Mouse (Mus musculus) embryonic facial prominence, embryonic 15.5 days (tissue): ENCODE data around the gene Lrfn4. TPM values are rescaled to one million over a fixed set of nuclear protein-coding genes. Genes with fewer than 3 reads are reported as not detected.

Experiments
- ATAC-seq: fragments of 200-750 bp; cut with Nextera tagmentation; 2 replicates; pipeline ENCODE4 v1.8.0; 2017; ENCODE audit warnings: low read depth, moderate TSS enrichment; ENCODE audit not compliant: insufficient number of reproducible peaks, low FRiP score, low TSS enrichment
- H3K27ac ChIP-seq: fragments of 300-500 bp; sonication (generic); replicated peaks from 2 replicates; pipeline ENCODE4 v1.5.1; 2015; ENCODE audit warnings: mild to moderate bottlenecking, inconsistent platforms
- H3K27me3 ChIP-seq: fragments of 300-500 bp; sonication (generic); 2 replicates; pipeline ENCODE4 v1.6.1; 2015; ENCODE audit warnings: inconsistent platforms
- H3K36me3 ChIP-seq: fragments of 300-500 bp; sonication (generic); 2 replicates; pipeline ENCODE4 v1.6.1; 2015; ENCODE audit warnings: mild to moderate bottlenecking, inconsistent platforms
- H3K4me1 ChIP-seq: fragments of 300-500 bp; sonication (generic); 2 replicates; pipeline ENCODE4 v1.6.1; 2015; ENCODE audit warnings: inconsistent platforms
- H3K4me2 ChIP-seq: fragments of 300-500 bp; sonication (generic); replicated peaks from 2 replicates; pipeline ENCODE4 v1.6.1; 2015; ENCODE audit warnings: mild to moderate bottlenecking, inconsistent platforms
- H3K4me3 ChIP-seq: fragments of 300-500 bp; sonication (generic); replicated peaks from 2 replicates; pipeline ENCODE4 v1.5.1; 2015; ENCODE audit warnings: mild to moderate bottlenecking, inconsistent platforms
- H3K9ac ChIP-seq: fragments of 300-500 bp; sonication (generic); 2 replicates; pipeline ENCODE4 v1.6.1; 2015; ENCODE audit warnings: inconsistent platforms
- H3K9me3 ChIP-seq: fragments of 300-500 bp; sonication (generic); replicated peaks from 2 replicates; pipeline ENCODE4 v1.6.1; 2016; ENCODE audit warnings: inconsistent platforms
- WGBS: fragments of 180-500 bp; shearing (Covaris S2); methylation state at CpG from one replicate; pipeline ENCODE4 v1.1.7; 2015; 5-methylcytosine and 5-hydroxymethylcytosine counted together
- polyA plus RNA-seq: library from polyadenylated mRNA; unstranded; fragments of >200 nt; fragmentation: Nextera tagmentation; extraction: Ambion mirVana; gene quantifications from 2 replicates; pipeline ENCODE4 v1.2.1, GENCODE M21; 2015

The Lrfn4 gene
- polyA plus RNA-seq, 1 experiment from 2014 or later = 7.6 TPM

DNA sequence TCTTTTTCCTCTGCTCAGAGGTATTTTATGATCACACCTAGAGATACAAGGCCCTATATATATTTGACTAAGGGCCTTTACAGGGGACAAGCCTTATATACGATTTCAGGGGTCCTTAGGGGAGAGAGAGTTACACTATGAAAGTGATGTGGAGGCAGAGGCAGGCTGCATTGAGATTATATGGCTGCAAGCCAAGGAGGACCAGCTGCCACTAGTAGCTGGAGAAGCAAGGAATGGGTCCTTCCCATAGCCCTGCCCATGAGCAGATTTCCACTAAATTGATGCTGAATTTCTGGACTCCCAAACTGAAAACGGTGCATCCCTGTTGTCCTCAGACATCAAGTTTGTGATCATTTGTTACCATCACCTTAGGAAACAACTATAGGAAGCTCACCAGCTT, 31.6 kb downstream of the Lrfn4 start:
- WGBS = 58% methylated on average over 2 of the region's 2 CpGs

DNA sequence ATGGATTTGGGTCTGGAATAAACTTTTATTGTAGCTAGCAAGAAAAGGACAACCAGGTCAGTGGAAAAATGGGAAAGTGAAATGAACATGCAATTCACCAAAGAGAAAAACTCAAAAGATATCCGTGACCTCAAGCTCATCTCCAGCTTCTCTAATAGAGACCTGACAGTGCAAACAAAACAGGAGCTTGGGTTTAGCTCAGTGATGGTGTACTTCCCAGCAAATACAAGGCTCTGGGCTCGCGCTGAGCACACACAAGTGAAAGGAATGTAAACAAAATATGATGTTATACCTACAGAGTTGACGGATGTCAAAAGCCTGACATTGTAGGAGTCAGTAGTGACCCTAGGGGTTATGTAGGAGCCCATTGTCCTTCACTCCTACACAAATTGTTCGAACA, 36.2 kb downstream of the Lrfn4 start:
- ATAC-seq = no peak
- no peaks in the 10 kb centered on the region for H3K9me3 ChIP-seq
- H3K27me3 ChIP-seq = no peaks in the 10 kb centered on the region
- H3K36me3 ChIP-seq = no peaks in the 10 kb centered on the region
- no peak overlapping the region for H3K4me3 ChIP-seq
- no peak overlapping the region for H3K4me2 ChIP-seq
- WGBS = 74% methylated on average over 5 of the region's 5 CpGs
- H3K9ac ChIP-seq = no peak overlapping the region
- no peak overlapping the region for H3K27ac ChIP-seq
- H3K4me1 ChIP-seq = no peaks in the 10 kb centered on the region

More for the DNA sequence above, 31.6 kb downstream of the Lrfn4 start:
- H3K4me3 ChIP-seq = no peak overlapping the region
- H3K4me2 ChIP-seq = no peak overlapping the region
- no peaks in the 10 kb centered on the region for H3K27me3 ChIP-seq
- no peak overlapping the region for H3K9ac ChIP-seq
- no peak for ATAC-seq
- H3K27ac ChIP-seq = no peak overlapping the region
- H3K9me3 ChIP-seq = no peaks in the 10 kb centered on the region
- H3K36me3 ChIP-seq = no peaks in the 10 kb centered on the region
- H3K4me1 ChIP-seq = no peaks in the 10 kb centered on the region

DNA sequence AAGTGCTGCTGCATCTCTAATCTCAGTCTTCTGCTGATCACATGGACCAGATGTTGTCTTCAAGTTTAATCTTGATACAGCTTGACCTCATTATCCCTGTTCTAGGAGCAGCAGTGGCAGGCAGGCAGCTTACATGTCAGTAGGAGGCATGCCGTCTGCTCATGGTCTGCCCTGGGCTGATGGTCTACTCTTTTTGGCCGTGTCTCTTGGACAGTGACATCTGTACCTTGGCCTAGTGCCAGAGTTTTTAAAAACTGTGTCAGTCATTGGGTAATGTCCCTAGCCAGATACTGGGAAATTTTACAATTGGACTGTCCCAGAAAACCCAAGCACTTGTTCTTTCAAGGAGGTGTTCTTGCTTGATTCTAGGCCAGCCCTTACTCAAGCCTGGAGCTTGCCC, 36.7 kb downstream of the Lrfn4 start:
- no peaks in the 10 kb centered on the region for H3K36me3 ChIP-seq
- H3K27me3 ChIP-seq = no peaks in the 10 kb centered on the region
- no peak overlapping the region for H3K27ac ChIP-seq
- no peak overlapping the region for H3K4me2 ChIP-seq
- H3K9ac ChIP-seq = no peak overlapping the region
- H3K4me1 ChIP-seq = no peaks in the 10 kb centered on the region
- WGBS = 43% methylated on average over 2 of the region's 2 CpGs
- ATAC-seq = no peak
- H3K9me3 ChIP-seq = no peaks in the 10 kb centered on the region
- no peak overlapping the region for H3K4me3 ChIP-seq

DNA sequence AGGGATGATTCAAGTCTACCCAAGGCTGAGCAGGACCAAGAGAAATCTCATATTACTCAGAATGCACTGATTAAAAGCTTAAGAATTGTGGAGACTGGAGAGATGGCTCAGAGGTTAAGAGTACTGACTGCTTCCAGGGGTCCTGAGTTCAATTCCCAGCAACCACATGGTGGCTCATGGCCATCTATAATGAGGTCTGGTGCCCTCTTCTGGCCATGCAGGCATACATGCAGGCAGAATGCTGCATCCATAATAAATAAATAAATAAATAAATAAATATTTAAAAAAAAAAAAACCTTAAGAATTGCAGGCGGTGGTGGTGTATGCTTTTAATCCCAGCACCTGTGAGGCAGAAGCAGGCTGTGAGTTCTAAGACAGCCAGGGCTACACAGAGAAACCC, 42.2 kb downstream of the Lrfn4 start:
- no peak for ATAC-seq
- Histone ChIP-seq H3K36me3 (no peaks in the 10 kb centered on the region), H3K27me3 (no peaks in the 10 kb centered on the region), H3K4me1 (no peaks in the 10 kb centered on the region), H3K9me3 (no peaks in the 10 kb centered on the region), H3K4me3 (no peak overlapping the region), H3K4me2 (no peak overlapping the region), H3K9ac (no peak overlapping the region), H3K27ac (no peak overlapping the region)
- WGBS = 79% methylated on average over 1 of the region's 1 CpGs

DNA sequence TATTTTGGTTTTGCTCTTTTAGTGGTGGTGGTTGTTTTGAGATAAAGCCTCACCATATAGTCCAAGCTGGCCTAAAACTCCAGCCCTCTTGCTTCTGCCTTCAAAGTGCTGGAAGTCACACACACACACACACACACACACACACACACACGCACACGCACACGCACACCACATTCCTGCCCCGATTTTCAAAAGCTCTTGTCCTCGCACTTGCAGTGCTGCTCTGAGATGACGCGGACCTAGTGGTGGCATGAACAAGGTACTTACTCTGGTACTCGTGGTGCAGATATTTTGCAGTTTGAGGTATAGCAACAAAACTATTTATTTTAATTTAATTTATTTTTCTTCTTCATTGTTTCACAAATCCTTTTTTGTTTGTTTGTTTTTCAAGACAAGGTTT, 43.0 kb downstream of the Lrfn4 start:
- Histone ChIP-seq H3K9me3 (no peaks in the 10 kb centered on the region), H3K4me2 (no peak overlapping the region), H3K9ac (no peak overlapping the region), H3K27ac (no peak overlapping the region), H3K36me3 (no peaks in the 10 kb centered on the region), H3K4me1 (no peaks in the 10 kb centered on the region), H3K27me3 (no peaks in the 10 kb centered on the region), H3K4me3 (no peak overlapping the region)
- WGBS = 81% methylated on average over 8 of the region's 8 CpGs
- ATAC-seq = no peak

DNA sequence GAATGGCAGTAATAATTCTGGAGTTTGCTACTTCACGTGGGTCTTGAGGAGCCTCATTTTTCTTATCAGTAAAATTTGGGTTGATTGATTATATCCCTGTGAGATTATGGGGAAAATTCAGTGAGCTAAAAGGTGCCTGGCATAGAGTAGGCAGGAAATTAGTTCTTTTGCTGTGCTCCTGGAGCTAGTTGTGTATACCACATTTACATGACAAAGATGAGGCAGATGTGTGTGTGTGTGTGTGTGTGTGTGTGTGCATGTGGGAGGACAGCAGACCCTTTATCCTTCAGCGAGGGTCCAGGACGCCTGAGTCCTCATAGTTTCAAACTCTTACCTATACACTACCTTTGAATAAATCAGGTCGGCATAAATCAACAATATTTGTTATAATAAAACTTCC, 43.4 kb downstream of the Lrfn4 start:
- Histone ChIP-seq H3K9ac (no peak overlapping the region), H3K4me3 (no peak overlapping the region), H3K4me1 (no peaks in the 10 kb centered on the region), H3K36me3 (no peaks in the 10 kb centered on the region), H3K4me2 (no peak overlapping the region), H3K27me3 (no peaks in the 10 kb centered on the region), H3K9me3 (no peaks in the 10 kb centered on the region), H3K27ac (no peak overlapping the region)
- whole genome bisulfite sequencing = 79% methylated on average over 4 of the region's 4 CpGs
- ATAC-seq = no peak

DNA sequence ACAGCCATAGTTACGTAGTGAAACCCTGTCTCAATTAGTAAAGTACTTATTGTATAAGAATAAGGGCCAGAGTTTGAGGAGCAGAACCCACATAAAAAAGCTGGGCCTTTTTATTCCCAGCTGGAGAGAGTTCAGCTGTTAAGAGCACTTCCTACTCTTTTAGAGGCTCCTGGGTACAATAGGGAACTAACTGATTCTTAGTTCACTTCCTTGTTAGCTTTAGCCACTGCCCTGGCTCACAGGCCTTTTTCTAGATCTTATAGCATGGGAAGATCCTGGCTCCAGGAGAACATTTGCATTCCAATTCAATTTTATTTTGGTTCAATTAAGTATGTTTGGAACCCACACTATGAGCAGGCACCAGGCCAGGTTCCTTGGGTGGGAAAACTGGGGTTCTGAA, 43.8 kb downstream of the Lrfn4 start:
- no peaks in the 10 kb centered on the region for H3K27me3 ChIP-seq
- no peaks in the 10 kb centered on the region for H3K9me3 ChIP-seq
- no peak overlapping the region for H3K4me2 ChIP-seq
- H3K4me1 ChIP-seq = no peaks in the 10 kb centered on the region
- H3K4me3 ChIP-seq = no peak overlapping the region
- no peaks in the 10 kb centered on the region for H3K36me3 ChIP-seq
- no peak overlapping the region for H3K27ac ChIP-seq
- H3K9ac ChIP-seq = no peak overlapping the region
- ATAC-seq = no peak
- 83% methylated on average over 1 of the region's 1 CpGs for WGBS

DNA sequence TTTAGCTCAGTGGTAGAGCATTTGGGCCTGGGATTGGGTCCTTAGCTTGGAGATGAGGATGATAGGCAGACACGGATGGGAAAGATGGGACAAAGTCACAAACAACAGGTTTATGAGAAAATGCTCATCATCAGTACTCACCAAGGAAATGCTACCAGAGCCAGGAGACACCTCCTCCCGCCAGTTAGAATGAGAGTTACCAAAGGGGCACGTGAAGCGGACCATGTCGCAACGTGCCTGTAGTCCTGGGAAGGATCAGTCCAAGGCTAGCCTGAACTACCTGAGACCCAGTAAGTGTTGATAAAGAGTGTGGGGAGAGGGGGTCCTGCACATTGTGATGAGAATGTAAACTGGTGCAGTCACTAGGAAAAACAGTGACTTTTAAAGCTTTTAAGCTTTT, 44.7 kb downstream of the Lrfn4 start:
- 90% methylated on average over 6 of the region's 6 CpGs for WGBS
- Histone ChIP-seq H3K27me3 (no peaks in the 10 kb centered on the region), H3K4me2 (no peak overlapping the region), H3K4me3 (no peak overlapping the region), H3K9ac (no peak overlapping the region), H3K9me3 (no peaks in the 10 kb centered on the region), H3K4me1 (no peaks in the 10 kb centered on the region), H3K27ac (no peak overlapping the region), H3K36me3 (no peaks in the 10 kb centered on the region)
- no peak for ATAC-seq

DNA sequence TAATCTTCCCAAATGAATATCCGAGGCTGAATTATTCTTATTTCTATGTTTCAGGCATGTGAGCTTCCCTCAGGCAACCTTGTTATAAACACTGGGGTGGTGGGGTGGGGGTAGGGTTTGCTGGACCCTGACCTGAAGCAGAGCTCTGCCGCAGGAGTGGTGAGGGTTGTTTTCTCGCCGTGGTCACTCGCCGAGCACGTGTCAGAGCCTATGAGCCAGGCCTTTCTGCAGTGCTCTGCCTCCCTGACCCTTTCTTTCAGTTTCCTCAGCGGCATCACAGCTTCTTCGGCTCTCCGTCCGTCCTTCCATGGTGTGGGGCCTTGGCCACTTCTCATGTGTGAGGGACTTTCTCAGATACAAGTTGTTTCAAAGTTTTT, 45.2 kb downstream of the Lrfn4 start:
- Histone ChIP-seq H3K36me3 (no peaks in the 10 kb centered on the region), H3K9me3 (no peaks in the 10 kb centered on the region), H3K27me3 (no peaks in the 10 kb centered on the region), H3K4me1 (no peaks in the 10 kb centered on the region), H3K4me3 (no peak overlapping the region), H3K9ac (no peak overlapping the region), H3K4me2 (no peak overlapping the region), H3K27ac (no peak overlapping the region)
- ATAC-seq = no peak
- 82% methylated on average over 11 of the region's 11 CpGs for WGBS

DNA sequence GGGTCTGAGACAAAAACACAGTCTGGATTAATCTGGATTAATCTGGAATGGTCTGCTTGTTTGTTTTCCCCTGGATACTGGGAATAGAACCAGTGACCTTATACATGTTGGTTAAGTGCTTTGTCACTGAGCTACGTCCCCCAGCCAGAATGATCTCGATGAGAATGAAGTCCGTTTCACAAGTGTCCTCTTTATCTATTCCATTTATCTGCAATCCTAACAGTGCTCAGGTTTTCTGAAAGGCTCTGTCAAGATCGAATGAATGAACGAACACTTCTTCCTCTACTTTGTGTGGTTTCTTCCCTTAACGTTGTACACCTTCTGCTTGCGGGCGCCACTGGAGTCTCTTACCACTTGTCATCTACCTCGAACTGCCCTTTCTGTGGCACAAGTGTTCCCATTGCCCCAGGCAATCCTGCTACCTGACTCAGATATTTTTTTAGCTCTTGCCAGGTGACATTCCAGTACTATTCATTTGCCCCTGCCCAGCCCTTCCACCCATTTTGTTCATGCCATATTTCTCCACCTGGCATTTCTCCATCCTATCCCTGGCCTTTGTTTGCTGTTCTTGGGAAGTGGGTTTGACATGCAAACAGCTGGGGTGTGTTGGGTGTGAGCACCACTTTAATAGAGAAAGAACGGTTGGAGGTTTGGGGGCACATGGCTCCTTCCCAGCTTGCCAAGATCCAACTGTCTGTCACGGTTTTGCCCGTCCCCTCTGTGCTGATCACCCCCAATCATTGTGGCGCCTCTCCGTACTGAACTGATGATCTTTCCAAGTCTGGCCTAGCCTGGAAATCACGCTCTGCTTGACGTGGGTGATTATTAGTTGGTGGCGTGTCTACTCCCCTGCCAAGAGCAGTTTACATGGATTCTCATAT, 45.9 kb downstream of the Lrfn4 start:
- H3K27me3 ChIP-seq = no peaks in the 10 kb centered on the region
- no peak overlapping the region for H3K9ac ChIP-seq
- H3K27ac ChIP-seq = no peak overlapping the region
- H3K9me3 ChIP-seq = no peaks in the 10 kb centered on the region
- no peak overlapping the region for H3K4me2 ChIP-seq
- no peak for ATAC-seq
- H3K4me3 ChIP-seq = no peak overlapping the region
- 71% methylated on average over 17 of the region's 17 CpGs for WGBS
- no peaks in the 10 kb centered on the region for H3K4me1 ChIP-seq
- H3K36me3 ChIP-seq = no peaks in the 10 kb centered on the region

DNA sequence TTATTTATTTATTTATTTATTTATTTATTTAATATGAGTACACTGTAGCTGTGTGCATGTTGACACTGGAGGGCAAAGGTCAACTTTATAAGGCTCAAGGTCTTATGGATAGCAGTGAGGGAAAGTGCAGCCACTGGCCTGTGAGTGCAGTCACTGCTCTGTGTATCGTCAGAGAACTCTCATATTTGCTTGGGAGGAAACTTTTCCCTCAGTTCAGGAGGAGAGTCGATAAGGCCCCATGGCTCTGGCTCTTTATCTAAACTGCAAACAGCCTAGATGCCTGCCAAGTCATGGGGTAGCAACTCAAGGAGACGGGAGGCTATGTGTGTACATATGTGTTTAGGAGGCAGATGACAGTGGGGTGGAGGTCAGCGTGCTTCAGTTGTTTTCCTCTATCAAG, 46.6 kb downstream of the Lrfn4 start:
- Histone ChIP-seq H3K4me3 (no peak overlapping the region), H3K27me3 (no peaks in the 10 kb centered on the region), H3K9ac (no peak overlapping the region), H3K9me3 (no peaks in the 10 kb centered on the region), H3K4me2 (no peak overlapping the region), H3K4me1 (no peaks in the 10 kb centered on the region), H3K36me3 (no peaks in the 10 kb centered on the region), H3K27ac (no peak overlapping the region)
- no peak for ATAC-seq
- 83% methylated on average over 4 of the region's 4 CpGs for WGBS

DNA sequence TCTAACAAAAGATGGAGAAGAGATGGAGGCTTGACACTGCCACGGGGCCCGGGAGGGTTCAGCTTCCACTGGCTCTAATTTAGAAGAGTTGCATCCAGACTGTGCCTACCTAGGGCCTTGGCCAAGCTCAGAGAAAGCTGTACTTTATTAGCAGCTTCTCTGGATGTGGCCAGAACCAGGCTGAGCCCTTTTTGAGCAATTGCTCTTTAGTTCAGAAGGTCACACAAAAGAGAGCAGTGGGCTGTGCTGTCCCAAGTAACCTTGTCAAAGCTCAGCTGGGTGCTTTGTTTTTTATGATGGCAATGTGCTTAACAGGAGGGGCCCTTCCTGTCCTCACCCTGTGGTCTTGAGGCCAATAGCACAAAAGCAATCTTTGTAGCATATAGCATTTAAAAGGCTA, 47.8 kb downstream of the Lrfn4 start:
- WGBS = 70% methylated on average over 2 of the region's 2 CpGs
- no peak for ATAC-seq

More for the DNA sequence above, 47.8 kb downstream of the Lrfn4 start:
- Histone ChIP-seq H3K36me3 (no peaks in the 10 kb centered on the region), H3K4me3 (no peak overlapping the region), H3K9ac (no peak overlapping the region), H3K9me3 (no peaks in the 10 kb centered on the region), H3K27ac (no peak overlapping the region), H3K4me2 (no peak overlapping the region), H3K27me3 (no peaks in the 10 kb centered on the region), H3K4me1 (no peaks in the 10 kb centered on the region)
